Mouse (Mus musculus) retina, embryonic 14.5 days (tissue): ENCODE results near the gene Prodh2.

Experiments used
- DNase-seq: peaks from one replicate; pipeline ENCODE4 v3.0.0-alpha.2; 2015; ENCODE audit warnings: low spot score

The Prodh2 gene

GRCm38 (mm10) chr7:30549880-30550279 lies 56.5 kb downstream of the Prodh2 start:
- no peak for DNase-seq

- DNase-seq: no peak
Observed at GRCm38 (mm10) chr7:30550603-30551002, 57.2 kb downstream of the Prodh2 start.

GRCm38 (mm10) chr7:30551445-30552101 lies 58.2 kb downstream of the Prodh2 start:
- peak; percentile 82 for DNase-seq

DNA sequence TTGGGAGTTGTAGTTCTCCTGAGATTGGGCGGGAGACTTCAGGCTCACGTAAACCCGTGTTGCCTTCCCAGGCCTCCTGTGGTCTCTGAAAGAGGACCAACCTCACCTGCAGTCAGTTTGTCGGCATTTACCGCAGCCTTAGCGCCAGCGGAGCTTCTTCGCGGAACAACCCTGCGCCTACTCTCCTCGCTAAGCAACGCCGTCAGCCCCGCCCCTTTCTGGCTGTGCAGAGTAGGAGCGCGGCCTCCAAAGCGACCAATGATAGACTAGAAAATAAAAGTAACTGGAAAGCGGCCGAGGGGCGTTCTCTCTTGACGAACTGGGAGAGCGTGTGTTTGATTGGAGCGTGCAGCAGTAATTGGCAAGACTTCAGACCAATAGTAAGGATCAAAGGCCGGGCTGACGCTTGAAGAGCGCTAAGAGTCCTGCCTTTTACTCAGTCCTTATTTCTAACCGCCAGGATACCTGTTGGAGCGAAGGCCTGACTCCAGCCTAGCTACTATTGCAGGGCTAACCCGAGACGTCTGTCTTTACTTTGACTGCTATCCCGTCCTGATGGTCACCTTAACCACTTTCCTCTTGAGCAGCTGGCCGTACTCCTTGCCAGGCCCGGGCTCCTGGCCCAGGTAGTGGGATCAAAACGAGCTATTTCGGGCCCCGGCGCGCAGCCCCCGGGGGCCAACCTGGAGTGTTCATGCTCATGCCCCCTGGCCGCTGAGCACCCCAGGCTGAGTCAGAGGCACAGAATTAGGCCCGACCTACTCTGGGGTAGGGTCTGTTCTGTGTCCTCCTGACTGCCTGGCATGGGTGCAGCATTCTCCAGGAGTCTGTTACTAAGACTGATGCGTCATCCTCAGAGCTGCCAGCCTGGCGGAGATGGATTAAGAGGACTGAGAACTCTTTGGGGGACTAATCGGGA lies 58.9 kb downstream of the Prodh2 start, which contains the start of the genes Hspb6 and Proser3:
Hspb6 (plus strand) TSS at position 77 of the 919 bp plus-strand sequence.
Proser3 (minus strand) TSS at position 198 of the 919 bp plus-strand sequence.
- peak; percentile 99 for DNase-seq

DNA sequence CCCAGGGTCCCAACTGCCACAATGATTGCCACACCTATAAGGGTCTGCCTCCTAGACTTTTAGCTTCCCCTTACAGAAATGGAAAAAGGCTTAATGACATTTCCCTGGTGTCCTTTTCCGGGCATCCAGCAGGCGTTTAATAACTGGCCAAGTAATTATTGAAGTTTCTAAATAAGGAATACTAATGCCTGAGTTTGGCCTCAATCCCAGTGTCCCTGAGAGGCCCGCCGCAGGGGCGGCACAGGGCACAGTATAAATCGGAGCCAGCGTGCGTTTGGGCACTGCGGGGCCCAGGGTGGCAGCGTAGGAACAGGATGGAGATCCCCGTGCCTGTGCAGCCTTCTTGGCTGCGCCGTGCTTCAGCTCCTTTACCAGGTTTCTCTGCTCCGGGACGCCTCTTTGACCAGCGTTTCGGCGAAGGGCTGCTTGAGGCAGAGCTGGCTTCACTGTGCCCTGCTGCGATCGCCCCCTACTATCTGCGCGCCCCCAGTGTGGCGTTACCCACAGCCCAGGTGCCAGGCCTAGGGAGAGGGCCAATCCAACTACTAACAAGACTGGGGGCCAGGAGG lies 59.7 kb downstream of the Prodh2 start:
- peak; percentile 20 for DNase-seq

DNA sequence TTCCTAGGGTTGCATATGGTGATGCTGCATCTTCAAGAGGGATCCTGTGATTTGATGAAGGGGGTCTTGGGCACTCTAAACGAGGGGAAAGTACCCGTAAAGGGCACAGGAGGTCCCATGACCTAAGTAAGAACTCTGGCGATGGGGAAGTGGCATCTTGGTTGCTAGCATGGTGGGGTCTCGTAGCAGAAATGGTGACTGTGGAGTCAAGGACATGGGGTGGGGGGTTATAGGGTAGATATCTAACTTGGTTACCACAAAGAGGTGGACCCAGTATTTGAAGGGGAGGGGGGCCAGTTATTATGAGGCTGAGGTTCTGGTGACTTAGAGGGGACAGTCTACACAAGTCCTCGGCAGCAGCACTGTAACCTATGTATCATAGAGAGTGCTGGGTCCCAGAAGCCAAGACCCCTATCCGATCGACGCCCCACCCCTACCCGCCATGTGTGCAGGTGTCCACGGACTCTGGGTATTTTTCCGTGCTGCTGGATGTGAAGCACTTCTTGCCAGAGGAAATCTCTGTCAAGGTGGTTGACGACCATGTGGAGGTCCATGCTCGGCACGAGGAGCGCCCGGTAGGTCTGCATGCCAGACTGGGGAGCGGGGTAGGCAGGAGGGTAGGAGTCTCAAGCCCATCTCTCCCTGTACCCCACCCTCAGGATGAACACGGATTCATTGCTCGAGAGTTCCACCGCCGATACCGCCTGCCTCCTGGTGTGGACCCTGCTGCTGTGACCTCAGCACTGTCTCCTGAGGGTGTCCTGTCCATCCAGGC lies 60.6 kb downstream of the Prodh2 start:
- DNase-seq: no peak

GRCm38 (mm10) chr7:30556894-30557536 lies 63.6 kb downstream of the Prodh2 start:
- peak; percentile 43 for DNase-seq

GRCm38 (mm10) chr7:30557901-30558514 lies 64.6 kb downstream of the Prodh2 start:
- no peak for DNase-seq

GRCm38 (mm10) chr7:30558656-30559442 lies 65.4 kb downstream of the Prodh2 start:
- DNase-seq: no peak

DNA sequence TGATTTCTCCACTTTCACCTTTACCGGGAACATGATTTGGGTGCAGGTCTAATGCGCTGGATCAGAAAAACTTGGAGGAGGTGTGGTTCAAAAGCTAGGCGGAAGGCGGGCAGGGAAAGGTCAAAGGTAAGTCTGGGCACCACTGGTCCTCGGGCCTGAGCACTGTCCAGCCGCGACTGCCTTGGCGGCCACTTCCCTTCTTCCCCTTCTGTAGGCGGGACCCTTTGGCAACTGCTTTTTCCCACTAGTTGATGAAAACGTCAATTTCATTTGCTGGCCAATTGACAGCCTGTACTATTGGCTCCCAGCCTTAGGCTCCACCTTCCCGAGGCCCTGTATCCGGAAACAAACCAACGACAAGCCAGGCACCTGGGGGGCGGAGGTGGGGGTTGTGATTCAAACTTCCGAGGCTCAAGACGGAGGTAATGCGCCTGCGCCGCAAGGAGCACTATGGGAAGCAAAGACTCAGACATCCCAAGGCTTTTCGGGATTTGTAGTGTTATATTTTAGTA lies 66.1 kb downstream of the Prodh2 start, which contains the start of gene Lin37:
Lin37 (minus strand) TSS at position 396 of the 512 bp plus-strand sequence.
- peak; percentile 97 for DNase-seq

GRCm38 (mm10) chr7:30560296-30560695 lies 66.9 kb downstream of the Prodh2 start:
- DNase-seq: peak; percentile 13

- DNase-seq: no peak
Observed at GRCm38 (mm10) chr7:30562526-30563116, 69.2 kb downstream of the Prodh2 start.
